Mouse (Mus musculus) liver, adult 2 months (tissue): ENCODE data around the gene Man1c1.

ENCODE experiments used
- CTCF ChIP-seq: fragments of 200-500 bp; IDR thresholded peaks from 2 replicates; pipeline ENCODE4 v1.5.1; 2011; ENCODE audit warnings: low read depth, low read length, control low read depth
- POLR2A ChIP-seq: fragments of 200-500 bp; IDR thresholded peaks from 2 replicates; pipeline ENCODE4 v1.6.1; 2011; ENCODE audit warnings: low read length, control low read depth; ENCODE audit not compliant: insufficient read depth; ENCODE audit errors: extremely low read depth

GRCm38 (mm10) chr4:134684637-134685338 lies 19.3 kb downstream of the Man1c1 start:
- 0 out of 2 replicates have a peak, but pooled peaks have one; percentile 16 for TF ChIP-seq CTCF
- TF ChIP-seq POLR2A, result no peak
